Mouse (Mus musculus) regulatory T cell (primary cell): ENCODE results near the gene Olfr497.

Source experiments
- in situ Hi-C: fragments of 300-600 bp; cut with MboI, MseI; formaldehyde crosslinking; loops from one replicate; pipeline ENCODE4 v1.15.1; 2025; ENCODE audit warnings: high pct_unique_total_duplicates

Gene Olfr497

DNA sequence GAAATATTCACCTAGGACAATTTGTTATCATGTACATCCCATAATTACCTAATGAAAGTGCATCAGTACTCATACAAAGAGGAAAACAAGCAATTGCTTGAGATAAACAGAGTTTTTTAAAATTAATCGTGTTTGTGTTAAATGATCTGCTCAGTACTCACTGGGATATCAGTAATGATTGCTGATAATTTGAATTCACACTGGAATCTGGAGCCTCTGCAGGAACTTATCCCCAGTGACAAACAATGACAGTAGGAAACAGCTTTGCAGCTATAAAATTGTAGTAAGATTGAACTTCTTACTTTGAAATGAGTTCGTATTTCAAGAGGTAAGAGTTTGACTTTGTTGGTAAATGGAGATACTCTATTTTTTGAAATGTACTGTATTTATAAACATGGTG lies at the start of gene Olfr497:
Gene Olfr497, plus strand, starts transcription at position 301 of the 400 bp plus-strand sequence.
- in situ Hi-C loops: no loop called here

DNA sequence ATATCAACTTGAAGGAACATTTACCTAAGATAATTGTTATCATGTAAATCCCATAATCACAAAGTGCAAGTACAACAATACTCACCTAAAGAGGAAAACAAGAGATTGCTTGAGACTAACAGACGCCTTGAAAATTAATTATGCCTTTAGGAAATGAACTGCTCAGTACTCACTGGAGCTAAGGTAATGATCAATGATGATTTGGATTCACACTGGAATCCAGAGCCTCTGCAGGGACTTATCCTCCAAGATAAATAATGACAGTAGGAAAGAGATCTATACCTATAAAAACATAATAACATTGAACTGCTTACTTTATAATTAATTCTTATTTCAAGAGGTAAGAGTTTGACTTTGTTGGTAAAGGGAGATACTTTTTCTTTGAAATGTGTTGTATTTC lies 27.4 kb upstream of the Olfr497 start, which contains the start of gene Olfr495:
Gene Olfr495, plus strand, starts transcription at position 301 of the 400 bp plus-strand sequence.
- in situ Hi-C loops: no loop called here

DNA sequence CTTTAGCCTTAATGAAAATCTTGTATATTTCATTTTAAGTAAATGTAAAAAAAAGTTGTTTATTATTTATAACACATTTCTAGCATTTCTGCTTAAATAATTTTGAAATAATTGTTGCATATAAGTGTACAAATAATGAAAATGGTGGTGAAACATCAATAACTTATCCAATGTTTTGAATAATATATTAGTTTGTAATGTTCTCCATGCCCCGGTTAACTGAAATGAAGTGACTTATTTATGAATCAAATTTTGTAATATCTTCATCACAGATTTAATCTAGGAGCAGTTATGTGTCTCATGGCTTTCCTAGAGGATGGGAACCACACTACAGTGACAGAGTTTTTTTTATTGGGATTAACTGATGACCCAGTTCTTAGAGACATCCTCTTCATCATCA lies 44.8 kb downstream of the Olfr497 start, which contains the start of gene Olfr498:
Gene Olfr498, plus strand, starts transcription at position 301 of the 400 bp plus-strand sequence.
- in situ Hi-C loops: no loop called here
